Mouse (Mus musculus): ENCODE measurements at regions not wholly inside any gene's neighbourhood (a gene's known extent, or its start where the extent isn't known, plus 50 kb on each side); places are given as distances from the start of the nearest gene placed in this dataset.

- peak; percentile 56 for DNase-seq
Observed at GRCm38 (mm10) chr13:101213121-101213916, 380.1 kb upstream of the Slc30a5 start.

DNA sequence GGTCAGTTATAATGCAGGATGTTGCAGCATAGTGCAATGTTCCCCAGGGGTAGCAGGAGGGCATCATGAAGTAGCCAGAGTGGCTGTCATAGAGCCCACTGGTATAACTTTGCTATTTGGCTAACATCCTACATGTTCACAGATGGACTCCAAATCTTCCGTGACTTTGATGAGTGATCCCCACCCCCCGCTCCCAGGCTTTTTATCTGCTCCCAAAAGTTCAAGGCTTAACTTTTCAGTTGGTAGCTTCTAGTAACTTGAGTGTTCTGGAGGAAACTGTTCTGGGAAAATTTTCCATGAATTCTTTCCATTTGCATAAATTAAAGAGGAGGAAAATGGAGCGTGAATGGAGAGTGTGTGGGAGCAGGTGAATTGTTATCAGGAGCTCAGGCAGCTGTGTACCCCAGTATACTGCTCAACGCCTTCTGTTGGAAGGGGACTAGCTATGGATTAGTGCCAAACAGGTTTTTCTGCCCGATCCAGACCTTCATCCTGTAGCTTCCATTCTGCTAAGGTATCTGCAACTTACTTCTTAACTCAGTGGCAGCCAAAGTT lies 379.2 kb upstream of the Slc30a5 start:
- DNase-seq: no peak

DNA sequence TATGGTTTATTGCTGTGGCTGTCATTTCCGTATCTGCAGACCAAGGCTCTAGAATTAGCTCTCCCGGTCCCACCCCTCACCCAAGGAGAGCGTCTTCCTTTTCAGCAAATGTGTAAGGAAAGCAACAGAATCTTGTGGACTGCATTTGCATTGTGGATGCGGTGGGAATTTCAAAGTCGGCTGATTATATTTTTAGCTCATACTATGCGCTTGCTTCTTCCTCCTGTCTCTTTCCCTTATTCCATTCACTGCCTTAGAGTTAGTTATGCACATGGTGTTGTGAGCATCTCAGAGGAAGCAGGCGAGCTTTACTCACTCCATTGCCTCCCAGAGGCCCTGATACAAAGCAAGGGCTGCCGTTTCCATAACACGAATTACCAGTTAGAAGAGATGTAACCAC lies 375.6 kb upstream of the Slc30a5 start:
- no peak for DNase-seq

DNA sequence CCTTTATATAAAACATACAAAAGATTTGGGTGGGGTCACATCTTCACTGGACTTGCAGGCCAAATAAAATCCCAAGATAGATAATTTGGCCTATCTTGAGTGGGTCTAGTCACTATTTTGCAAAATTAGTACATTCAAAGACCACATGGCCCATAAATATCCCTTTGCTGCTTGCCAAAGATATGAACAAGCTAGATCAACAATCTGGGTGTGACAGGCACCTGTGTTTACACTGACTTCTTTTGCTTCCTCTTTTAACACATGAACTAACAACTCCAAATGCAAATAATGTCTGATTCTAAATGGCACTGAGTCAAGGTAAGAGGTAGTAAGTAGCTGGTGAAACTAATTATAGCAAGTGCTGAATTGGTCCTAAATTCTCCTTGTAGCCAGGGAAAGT lies 370.2 kb upstream of the Slc30a5 start:
- no peak for DNase-seq

DNA sequence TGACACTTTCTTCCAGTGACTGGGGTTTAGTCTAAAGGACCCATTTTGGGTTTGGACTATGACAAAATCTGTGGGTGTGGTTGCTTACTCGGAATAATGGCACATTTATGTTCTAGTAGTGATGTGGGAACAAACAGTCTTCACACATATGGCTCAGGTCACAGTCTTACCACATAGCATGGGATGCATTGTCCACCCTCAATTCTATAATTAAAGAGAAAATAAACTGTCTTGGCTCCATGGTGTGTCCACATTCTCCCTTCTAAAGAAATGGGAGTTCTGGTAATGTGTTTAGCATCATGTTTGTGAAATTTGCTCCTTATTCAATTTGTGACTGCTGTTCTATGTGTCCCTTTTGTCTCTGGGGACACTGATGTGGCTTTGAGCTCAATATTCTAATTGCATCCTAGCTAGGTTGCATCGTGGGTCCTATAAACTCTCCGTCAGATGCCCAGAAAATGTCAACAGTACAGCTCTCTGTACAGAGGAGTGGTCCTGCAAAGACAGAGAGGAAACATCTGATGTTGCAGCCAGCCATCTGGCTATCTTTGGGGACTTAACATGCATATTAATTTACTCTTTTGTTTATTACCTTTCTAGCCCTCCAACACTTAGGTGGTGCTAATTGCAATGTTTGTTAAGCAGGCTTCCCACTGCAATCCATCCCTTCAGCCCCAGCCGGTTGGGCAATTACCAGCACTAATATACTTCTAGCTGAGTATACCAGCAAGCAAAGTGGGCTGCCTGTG lies 369.5 kb upstream of the Slc30a5 start:
- no peak for DNase-seq

DNA sequence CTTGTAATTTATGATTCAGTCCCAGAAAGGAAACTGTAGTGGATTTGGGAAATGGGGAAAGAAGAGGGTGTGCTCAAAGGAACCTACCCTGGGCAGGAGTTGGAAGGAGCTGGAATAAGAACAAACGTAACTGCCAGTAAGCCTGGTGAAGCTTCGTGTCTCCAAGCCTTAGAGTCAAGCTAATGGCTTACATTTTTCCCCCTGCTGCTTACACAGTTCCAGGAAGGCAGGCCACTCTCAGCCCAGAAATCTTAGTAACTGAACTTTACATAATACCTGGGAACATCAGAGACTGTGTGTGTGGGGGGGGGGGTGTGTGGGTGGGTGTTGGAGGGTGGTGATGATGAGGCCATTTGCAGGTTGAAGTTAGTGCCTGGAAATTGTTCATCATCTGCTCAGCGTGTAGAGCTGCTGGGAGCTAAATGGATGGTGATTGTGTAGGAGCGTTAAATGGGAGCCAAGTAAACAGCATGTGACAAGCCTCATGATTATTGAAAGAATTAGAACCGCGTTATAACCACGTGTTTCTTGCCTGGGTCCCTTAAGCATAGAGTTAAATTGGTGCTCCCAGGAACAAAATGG lies 357.1 kb upstream of the Slc30a5 start:
- DNase-seq: no peak

GRCm38 (mm10) chr13:101182387-101182786 lies 349.2 kb upstream of the Slc30a5 start:
- DNase-seq: no peak

DNA sequence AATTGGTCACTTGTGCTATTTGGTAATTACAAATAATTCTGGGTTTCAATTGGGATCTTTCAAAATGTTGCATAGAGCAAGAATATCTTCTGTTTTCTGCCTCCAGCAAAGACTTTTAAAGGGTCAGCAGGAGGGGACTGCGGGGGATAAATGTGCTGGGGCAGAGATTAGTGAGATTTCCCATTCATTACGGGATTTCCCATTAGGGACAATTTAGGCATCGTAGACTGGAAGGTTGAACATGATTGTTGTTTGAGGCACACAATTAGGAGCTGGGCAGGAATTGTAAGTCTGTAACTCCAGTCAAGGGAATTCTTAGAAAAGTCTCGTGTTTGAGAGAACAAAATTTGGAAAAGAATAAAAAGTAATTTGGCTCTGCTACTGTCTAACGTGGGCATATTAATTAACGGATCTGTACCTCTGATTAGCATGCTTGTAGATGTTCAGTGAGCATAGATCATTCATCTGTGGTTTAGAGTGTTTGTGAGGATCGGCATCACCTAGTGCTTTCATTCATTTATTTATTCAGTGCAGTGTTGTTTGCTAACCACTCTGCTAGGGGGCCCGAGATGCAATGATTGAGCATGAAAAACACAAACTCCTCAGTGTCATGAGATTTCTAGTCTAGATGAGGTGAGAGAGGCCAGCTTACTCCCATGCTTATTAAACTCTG lies 341.9 kb upstream of the Slc30a5 start:
- no peak for DNase-seq

DNA sequence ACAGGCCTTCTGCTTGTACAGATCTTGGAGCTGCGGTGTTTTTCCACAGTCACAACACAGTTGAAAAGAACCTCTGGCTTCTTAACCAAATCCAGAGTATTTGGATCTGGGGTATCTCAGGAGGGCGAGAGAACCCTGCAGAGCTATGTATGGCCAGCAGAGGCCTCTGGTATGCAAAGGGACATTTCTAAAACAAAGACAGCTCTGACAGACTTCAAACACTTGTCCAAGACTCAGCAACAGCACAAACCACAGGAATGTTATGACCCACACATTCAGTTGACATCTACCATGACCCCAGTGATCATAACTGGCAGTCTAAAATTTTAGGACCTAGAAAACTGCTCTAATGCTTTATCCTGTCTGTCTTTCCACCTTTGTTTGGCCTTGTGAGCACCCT lies 328.5 kb upstream of the Slc30a5 start:
- no peak for DNase-seq

- no peak for DNase-seq
Observed at GRCm38 (mm10) chr13:101159878-101160277, 326.7 kb upstream of the Slc30a5 start.

DNA sequence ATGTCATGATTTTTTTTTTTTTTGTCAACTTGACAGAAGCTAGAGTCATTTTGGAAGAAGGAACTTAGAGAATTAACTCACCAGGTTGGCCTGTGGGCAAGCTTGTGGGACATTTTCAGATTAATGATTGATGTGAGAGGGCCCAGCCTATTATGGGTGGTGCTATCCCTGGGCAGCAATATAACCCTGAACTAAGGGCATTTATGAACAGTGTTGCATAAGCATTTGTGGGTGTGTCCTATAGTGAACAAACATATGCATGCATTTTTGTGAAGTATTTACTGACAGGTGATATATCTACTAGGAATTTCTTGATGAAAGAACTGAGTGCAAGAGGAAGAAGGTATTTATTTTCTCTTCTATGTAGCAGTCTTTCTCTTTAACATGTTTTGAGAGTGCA lies 320.5 kb upstream of the Slc30a5 start:
- DNase-seq: no peak

GRCm38 (mm10) chr13:101142761-101143160 lies 309.5 kb upstream of the Slc30a5 start:
- DNase-seq: no peak

DNA sequence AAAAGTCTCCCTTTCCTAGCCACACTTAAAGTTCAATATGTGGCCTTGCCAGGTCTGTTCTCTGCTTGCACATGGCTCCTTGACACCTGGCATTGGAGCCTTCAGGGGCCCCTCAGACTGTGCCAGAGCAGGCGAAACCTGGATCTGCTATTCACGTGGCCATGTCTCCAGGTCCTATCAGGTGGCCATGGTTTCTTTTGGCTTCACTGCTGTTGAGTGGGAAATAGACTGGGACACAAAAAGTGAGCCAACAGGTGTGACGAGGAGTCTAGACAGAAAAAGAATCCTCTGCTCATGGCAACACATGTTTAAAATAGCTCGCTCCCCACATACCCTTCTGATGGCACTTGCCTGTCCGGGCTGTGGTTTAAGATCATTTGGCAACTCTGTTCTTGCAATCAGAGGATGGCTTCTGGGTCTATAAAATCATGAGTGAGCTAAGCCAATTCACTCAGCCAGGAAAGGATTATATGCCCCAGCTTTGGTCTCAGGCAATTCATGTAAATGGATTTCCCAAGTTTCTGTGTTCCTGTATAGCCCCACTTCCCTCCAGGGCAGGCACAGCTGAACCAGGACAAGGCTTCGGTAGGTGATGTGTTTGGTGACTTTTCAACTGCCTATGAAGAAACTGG lies 309.0 kb upstream of the Slc30a5 start:
- no peak for DNase-seq

DNA sequence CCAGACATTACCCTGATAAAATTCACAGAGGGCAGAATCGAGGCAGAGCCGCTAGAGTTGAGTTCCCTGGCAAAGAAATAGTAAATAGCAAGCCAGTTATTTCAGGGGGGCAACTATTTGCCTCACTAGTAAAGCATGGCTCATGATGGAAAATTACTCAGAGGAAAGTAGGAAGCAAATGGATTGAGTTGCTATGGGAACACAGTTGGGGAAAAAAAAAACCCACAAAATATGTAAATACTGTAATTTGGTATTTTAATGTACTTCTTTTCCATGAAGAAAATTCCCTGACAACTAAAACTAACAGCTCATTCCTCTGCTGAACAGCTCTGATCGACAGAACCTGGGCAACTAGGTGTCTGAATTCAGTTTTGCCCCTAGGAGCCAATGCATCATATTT lies 296.2 kb upstream of the Slc30a5 start:
- no peak for DNase-seq

DNA sequence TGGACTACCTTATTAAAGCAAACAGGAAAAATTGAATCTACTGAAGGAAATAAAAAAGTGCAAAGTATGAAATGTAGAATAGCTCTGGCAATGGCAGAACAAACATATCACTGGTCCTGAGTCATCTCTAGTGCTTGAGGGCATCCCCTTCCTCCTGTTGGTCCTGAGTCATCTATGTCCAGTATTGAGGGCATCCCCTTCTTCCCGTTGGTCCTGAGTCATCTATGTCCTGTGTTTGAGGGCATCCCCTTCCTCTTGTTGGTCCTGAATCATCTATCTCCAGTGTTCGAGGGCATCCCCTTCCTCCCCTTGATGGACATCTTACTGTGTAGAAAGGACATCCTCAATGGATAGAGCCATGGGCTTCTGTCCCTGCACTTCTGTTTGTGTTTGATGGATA lies 294.6 kb upstream of the Slc30a5 start:
- no peak for DNase-seq

DNA sequence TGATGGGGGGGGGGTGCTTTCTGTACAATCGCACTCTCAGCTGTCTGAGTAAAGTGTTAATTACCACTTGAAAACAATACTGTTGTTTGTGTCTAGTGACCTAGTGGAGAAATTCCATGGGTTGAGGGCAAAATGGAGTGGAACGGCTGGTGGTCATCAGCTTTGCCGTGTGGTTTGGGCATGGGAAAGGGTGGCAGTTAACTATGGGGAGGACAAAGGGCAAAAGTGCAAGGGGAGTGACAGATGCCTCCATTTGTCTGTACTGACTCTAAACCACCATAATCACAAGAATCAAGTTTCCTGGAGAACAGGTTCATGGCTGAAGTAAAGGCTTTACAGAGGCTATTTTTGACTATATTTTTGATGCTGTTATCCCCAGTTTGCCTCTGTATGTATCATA lies 294.0 kb upstream of the Slc30a5 start:
- no peak for DNase-seq

GRCm38 (mm10) chr13:101117311-101117710 lies 284.1 kb upstream of the Slc30a5 start:
- no peak for DNase-seq

- no peak for DNase-seq
Observed at GRCm38 (mm10) chr13:101115296-101115695, 282.1 kb upstream of the Slc30a5 start.

DNA sequence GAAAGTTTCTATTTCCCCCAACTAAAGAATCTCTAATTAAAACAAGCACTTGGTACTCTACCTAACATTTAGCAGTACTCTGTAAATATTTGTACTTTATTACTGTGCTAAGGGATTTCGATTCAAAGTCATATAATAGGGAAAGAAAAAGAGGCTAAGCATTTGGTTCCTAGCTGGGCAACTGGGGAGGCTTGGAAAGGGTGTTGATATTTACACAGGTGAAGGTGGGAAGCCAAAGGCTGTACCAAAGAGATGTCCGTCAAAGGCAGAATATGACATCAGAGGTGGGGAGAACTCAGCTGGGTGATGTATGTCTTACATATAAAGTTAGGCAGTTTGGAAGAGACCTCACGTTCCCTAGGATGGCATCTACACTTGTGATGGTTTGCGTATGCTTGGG lies 278.9 kb upstream of the Slc30a5 start:
- DNase-seq: no peak

- no peak for DNase-seq
Observed at GRCm38 (mm10) chr13:101111773-101112172, 278.5 kb upstream of the Slc30a5 start.

DNA sequence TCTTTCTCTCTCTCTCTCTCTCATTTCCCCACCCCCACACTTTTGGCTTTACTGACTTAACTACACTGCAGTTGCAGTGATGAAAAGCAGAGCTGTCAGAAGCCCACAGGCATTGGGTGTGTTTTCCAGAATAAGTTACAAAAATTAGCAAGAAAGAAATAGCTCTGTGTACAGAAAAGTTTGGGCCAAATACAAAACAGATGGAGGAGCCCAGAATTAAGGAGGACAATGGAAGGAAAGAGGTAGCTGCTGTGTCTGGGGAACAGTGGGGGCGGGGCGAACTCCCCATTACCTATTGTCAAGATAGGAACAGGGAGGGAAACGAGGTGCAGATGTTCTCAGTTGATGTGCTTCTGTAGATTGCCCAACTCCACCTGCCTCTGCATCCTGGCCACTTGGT lies 267.4 kb upstream of the Slc30a5 start:
- no peak for DNase-seq

- DNase-seq: no peak
Observed at GRCm38 (mm10) chr13:101096856-101097255, 263.6 kb upstream of the Slc30a5 start.

GRCm38 (mm10) chr13:101096221-101096620 lies 263.0 kb upstream of the Slc30a5 start:
- no peak for DNase-seq

Measured in right cerebral cortex, postnatal 4 days (tissue).